Mouse (Mus musculus): Measurements from ENCODE around the gene Sult6b2. TPM values are rescaled to one million over a fixed set of nuclear protein-coding genes. Genes with fewer than 3 reads are reported as not detected.

Sult6b2 gene
- polyA plus RNA-seq (2021; fragmentation: Nextera tagmentation), result 0.09 and 0.12 TPM in 2 replicates
- long read RNA-seq, experiment 1, partial matches to known transcripts, result 1 of 3 reads
- long read RNA-seq, experiment 1, other reads (novel, unspliced or antisense), result 2 of 3 reads
- long read RNA-seq, experiment 2, result 0 reads

DNA sequence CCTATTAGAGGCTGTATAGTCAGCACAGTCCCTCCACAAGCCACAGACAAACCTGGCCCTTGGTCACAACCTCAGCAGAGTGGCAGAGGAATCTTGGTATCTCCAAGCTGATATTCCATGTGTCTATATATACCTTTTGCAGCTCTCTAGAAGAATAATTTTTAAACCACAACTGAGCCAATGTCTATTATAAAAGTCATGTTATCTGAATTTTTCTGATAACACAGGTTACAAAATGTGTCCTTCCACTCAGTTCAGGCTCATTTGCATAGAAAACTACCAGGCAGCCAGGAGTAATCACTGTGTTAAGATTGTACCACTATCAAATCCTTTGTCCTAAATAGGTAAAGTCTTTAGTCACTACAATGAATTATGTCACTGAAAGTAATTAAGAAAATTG, at the start of gene Sult6b2:
Gene Sult6b2, minus strand, starts transcription at position 101 of the 400 bp plus-strand sequence.

DNA sequence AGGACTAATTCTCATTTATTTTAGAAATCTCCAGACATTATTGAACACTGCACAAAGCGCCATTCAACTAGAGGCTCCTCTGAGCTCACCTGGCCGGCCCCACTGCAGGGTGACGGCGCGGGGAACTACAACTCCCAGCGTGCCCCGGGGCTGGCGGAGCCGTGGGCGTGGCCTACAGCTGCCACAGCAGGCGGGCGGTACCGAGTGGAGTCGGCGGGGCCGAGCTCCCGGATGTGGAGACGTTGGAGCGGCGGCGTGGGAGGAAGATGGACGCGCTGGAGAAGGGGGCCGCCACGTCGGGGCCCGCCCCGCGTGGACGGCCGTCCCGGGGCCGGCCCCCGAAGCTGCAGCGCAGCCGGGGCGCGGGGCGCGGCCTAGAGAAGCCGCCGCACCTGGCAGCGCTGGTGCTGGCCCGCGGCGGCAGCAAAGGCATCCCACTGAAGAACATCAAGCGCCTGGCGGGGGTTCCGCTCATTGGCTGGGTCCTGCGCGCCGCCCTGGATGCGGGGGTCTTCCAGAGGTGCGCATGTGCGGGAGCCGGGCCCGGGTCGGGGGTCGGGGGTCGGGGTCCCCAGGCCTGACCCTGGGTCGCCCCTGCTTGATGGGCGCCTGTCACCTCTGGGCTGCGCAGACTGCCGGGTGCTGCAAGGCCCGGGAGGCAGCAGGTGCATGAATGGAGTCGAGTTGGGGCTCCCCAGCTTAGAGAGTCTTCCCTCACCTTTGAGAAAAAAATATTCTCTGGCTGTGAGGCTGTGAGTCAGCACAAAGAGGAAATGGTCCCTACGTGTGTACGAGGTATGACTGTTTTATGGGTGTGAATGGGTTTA, 47.6 kb downstream of the Sult6b2 start, which contains the start of gene Cmas:
Gene Cmas, plus strand, starts transcription at position 180 of the 827 bp plus-strand sequence.

Other genes with a start within 250 kb of the Sult6b2 start
- gene Kcnj8, start 232.9 kb downstream of the Sult6b2 start, polyA plus RNA-seq (2021; fragmentation: Nextera tagmentation), result 2.9 and 4.9 TPM in 2 replicates
- gene Abcc9, start 102.2 kb downstream of the Sult6b2 start, polyA plus RNA-seq (2021; fragmentation: Nextera tagmentation), result 0.84 and 1.6 TPM in 2 replicates
- 44.0 and 138 TPM in 2 replicates for gene Cmas, start 47.8 kb downstream of the Sult6b2 start, polyA plus RNA-seq (2021; fragmentation: Nextera tagmentation)
- 2.6 and 3.4 TPM in 2 replicates for gene St8sia1, start 159.9 kb upstream of the Sult6b2 start, polyA plus RNA-seq (2021; fragmentation: Nextera tagmentation)